Mouse (Mus musculus) liver, embryonic 14.5 days (tissue): ENCODE data around the gene Tmem269. TPM values are rescaled to one million over a fixed set of nuclear protein-coding genes. Genes with fewer than 3 reads are reported as not detected.

Experiments used
- ATAC-seq: fragments of 200-750 bp; cut with Nextera tagmentation; 2 replicates; pipeline ENCODE4 v1.8.0; 2017; ENCODE audit warnings: moderate number of reproducible peaks, mild to moderate bottlenecking, moderate library complexity; ENCODE audit not compliant: insufficient read depth
- DNase-seq, 3 experiments: peaks; one replicate each; pipeline ENCODE4 v3.0.0-alpha.2; 2012 to 2013; ENCODE audit warnings: low read depth in 3 of 3, low spot score in 3 of 3
- H3K27ac ChIP-seq: fragments of 300-500 bp; sonication (generic); 2 replicates; pipeline ENCODE4 v1.5.1; 2014; ENCODE audit warnings: moderate library complexity, mild to moderate bottlenecking, control low read depth, inconsistent platforms
- H3K27me3 ChIP-seq: fragments of 300-500 bp; sonication (generic); 2 replicates; pipeline ENCODE4 v1.6.1; 2014; ENCODE audit warnings: mild to moderate bottlenecking, low read length, moderate library complexity; ENCODE audit not compliant: control insufficient read depth, insufficient read depth
- H3K36me3 ChIP-seq: fragments of 300-500 bp; sonication (generic); replicated peaks from 2 replicates; pipeline ENCODE4 v1.6.1; 2014; ENCODE audit warnings: low read depth; ENCODE audit not compliant: control insufficient read depth, insufficient read depth
- H3K4me1 ChIP-seq, 2 experiments: fragments of 200-500 bp in 1 of 2; fragments of 300-500 bp in 1 of 2; sonication (generic) in 1 of 2; replicated peaks; 2 replicates each; pipeline ENCODE4 v1.6.1; 2012 to 2014; ENCODE audit warnings: antibody characterized with exemption in 1 of 2, inconsistent platforms in 1 of 2, low read length in 1 of 2; ENCODE audit not compliant: control insufficient read depth in 2 of 2, insufficient read depth in 2 of 2
- H3K4me2 ChIP-seq: fragments of 300-500 bp; sonication (generic); 2 replicates; pipeline ENCODE4 v1.6.1; 2014; ENCODE audit warnings: low read depth, mild to moderate bottlenecking, control low read depth, moderate library complexity
- H3K4me3 ChIP-seq, 2 experiments: fragments of 200-500 bp in 1 of 2; fragments of 300-500 bp in 1 of 2; sonication (generic) in 1 of 2; 2 replicates each; pipeline ENCODE4 v1.5.1; 2012 to 2014; ENCODE audit warnings: low read depth in 2 of 2, low read length in 2 of 2, mild to moderate bottlenecking in 2 of 2, control low read depth in 1 of 2, inconsistent platforms in 1 of 2, moderate library complexity in 1 of 2; ENCODE audit not compliant: insufficient read depth in 1 of 2
- H3K9ac ChIP-seq: fragments of 300-500 bp; sonication (generic); replicated peaks from 2 replicates; pipeline ENCODE4 v1.6.1; 2014; ENCODE audit warnings: mild to moderate bottlenecking, control low read depth, moderate library complexity
- H3K9me3 ChIP-seq: fragments of 300-500 bp; sonication (generic); 2 replicates; pipeline ENCODE4 v1.6.1; 2016; ENCODE audit warnings: low read length, mixed read lengths; ENCODE audit not compliant: control insufficient read depth
- CTCF ChIP-seq: IDR thresholded peaks from 2 replicates; pipeline ENCODE4 v1.5.1; 2016; ENCODE audit warnings: antibody characterized with exemption, low read depth, control low read depth
- EP300 ChIP-seq: IDR thresholded peaks from 2 replicates; pipeline ENCODE4 v1.6.1; 2016; ENCODE audit warnings: antibody characterized with exemption, low read depth
- WGBS: fragments of 180-500 bp; shearing (Covaris S2); extraction: QIAGEN DNeasy Blood & Tissue Kit; methylation state at CpG from one replicate; pipeline ENCODE4 v1.1.7; 2014; ENCODE audit not compliant: insufficient replicate concordance; 5-methylcytosine and 5-hydroxymethylcytosine counted together
- polyA plus RNA-seq, 2 experiments: library from polyadenylated mRNA; depleted of rRNA in 1 of 2; stranded (reverse) in 1 of 2; unstranded in 1 of 2; fragments of >200 nt; fragmentation: Nextera tagmentation in 1 of 2; extraction: Ambion mirVana in 1 of 2; gene quantifications; 2 replicates each; pipeline versions ENCODE4 v1.2.1 to v1.2.3; 2012 to 2014

The Tmem269 gene
- polyA plus RNA-seq, 2 experiments = not detected

DNA sequence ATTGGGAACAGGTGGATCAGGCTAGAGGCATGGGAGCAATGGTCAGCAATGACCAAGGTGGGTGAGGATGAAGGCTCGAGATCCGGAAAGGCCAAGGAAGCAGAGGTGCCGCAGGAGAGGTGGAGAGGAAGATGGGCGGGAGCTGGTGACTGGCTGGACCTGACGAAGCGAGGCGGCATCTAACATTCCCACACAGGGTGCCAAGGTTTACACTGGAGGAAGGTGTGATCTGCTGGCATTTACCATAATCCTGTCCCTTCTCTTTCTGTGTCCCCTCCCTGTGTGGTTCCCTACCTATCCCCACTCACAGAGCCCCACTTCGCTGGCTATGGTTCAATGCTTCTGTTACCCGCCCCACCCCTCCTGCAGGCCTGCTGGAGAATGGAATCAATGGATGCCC, 27.9 kb upstream of the Tmem269 start:
- Histone ChIP-seq H3K27ac (no peak overlapping the region), H3K9ac (no peak overlapping the region), H3K4me3 (no peak overlapping the region), H3K36me3 (no peaks in the 10 kb centered on the region; the same call in 1 of the 2 replicates), H3K9me3 (no peaks in the 10 kb centered on the region), H3K4me1 (no peaks in the 10 kb centered on the region), H3K4me2 (no peak overlapping the region), H3K27me3 (no peaks in the 10 kb centered on the region)
- WGBS = 76% methylated on average over 9 of the region's 9 CpGs
- no peak for DNase-seq
- no peak for ATAC-seq
- TF ChIP-seq CTCF (no peak), EP300 (no peak)

DNA sequence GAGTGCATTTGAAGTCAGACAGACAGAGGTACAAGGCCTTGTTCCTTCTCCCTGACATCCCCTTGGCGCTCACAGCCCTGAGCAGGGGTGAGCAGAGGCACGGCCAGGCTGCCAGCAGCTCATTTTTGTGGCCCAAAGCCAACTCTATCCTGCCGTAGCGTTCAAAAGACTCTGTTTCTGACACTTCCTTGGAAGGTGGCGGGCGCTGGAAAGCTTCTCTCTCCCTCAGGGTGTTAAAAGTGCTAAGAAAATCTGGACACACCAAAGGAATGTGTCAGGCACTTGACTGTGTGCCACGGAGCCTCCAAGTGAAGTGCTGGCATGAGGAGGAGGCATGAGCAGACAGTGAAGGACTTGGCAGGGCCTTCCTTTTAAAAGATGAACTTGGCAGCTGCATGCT, 27.5 kb upstream of the Tmem269 start:
- Histone ChIP-seq H3K4me2 (no peak overlapping the region), H3K9ac (no peak overlapping the region), H3K27ac (no peak overlapping the region), H3K36me3 (no peaks in the 10 kb centered on the region; the same call in 1 of the 2 replicates), H3K4me3 (no peak overlapping the region), H3K9me3 (no peaks in the 10 kb centered on the region), H3K27me3 (no peaks in the 10 kb centered on the region), H3K4me1 (no peaks in the 10 kb centered on the region)
- no peak for TF ChIP-seq CTCF
- no peak for TF ChIP-seq EP300
- DNase-seq (no peak), ATAC-seq (no peak)
- WGBS = 75% methylated on average over 7 of the region's 7 CpGs

DNA sequence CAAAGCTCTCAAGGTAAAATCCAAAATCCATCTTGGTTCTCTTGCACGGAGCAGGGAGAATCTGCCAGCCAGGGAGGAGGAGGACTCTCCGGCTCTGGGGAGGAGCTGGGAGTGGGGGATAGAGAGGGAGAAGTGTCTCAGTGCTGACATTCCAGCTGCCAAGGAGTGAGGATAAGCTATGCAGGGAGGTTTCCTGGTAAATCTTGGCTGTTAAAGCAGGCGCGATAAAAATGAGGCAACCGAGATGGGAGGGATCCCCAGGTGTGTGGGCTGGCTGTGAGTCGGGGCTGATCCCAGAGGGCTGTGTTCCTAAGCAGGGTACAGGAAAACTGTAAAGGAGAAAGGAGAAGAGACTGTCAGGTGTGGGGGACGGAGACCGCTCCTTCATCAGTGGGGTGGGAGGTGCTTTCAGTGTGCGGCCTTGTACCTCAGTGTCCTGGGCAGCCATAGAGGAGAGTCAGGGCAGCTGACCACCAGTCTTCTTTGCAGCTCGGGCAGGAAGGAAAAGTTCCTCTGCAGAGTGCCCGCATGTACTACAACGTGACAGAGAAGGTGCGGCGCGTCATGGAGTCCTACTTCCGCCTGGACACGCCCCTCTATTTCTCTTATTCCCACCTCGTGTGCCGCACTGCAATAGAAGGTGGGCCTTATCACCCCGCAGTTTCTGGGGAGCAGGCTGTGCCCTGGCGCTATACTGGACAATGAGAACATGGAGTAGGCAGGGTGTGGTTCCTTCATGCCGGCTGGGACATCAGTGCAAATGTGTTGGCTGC, 26.6 kb upstream of the Tmem269 start:
- no peaks in the 10 kb centered on the region for H3K27me3 ChIP-seq
- no peak overlapping the region for H3K4me2 ChIP-seq
- no peaks in the 10 kb centered on the region; the same call in 1 of the 2 replicates for H3K36me3 ChIP-seq
- H3K27ac ChIP-seq = no peak overlapping the region
- no peaks in the 10 kb centered on the region for H3K4me1 ChIP-seq
- ATAC-seq (no peak), DNase-seq (no peak)
- no peak overlapping the region for H3K9ac ChIP-seq
- 73% methylated on average over 22 of the region's 22 CpGs for WGBS
- no peak overlapping the region for H3K4me3 ChIP-seq
- TF ChIP-seq EP300 = no peak
- no peak for TF ChIP-seq CTCF
- no peaks in the 10 kb centered on the region for H3K9me3 ChIP-seq

DNA sequence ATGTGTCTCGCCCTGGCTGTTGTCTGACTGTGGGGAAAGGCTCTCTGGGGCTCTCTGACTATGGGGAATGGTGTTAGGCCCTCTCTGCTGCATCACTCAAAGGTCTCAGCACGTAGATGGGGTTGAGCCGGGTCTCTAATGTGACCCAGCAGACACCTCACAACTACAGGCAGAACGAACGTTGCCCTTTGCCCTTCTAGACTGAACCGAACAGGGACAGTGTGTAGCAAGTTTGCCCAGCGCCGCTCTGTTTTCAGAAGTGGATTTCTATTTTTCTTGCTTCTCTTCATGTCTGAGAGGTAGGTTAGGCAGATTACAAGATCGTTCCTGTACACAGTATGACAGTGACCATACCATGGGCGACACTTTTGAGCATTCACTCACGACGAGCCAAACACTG, 24.6 kb upstream of the Tmem269 start:
- H3K9me3 ChIP-seq = no peaks in the 10 kb centered on the region
- no peaks in the 10 kb centered on the region; the same call in 1 of the 2 replicates for H3K36me3 ChIP-seq
- WGBS = 70% methylated on average over 12 of the region's 12 CpGs
- no peak overlapping the region for H3K4me3 ChIP-seq
- no peak overlapping the region for H3K4me2 ChIP-seq
- H3K9ac ChIP-seq = no peak overlapping the region
- no peak for ATAC-seq
- peaks cover 3 to 7% of the 10 kb centered on the region in 2 experiments; a peak in 3 of 4 replicates for H3K4me1 ChIP-seq
- no peak overlapping the region for H3K27ac ChIP-seq
- TF ChIP-seq CTCF (no peak), EP300 (no peak)
- DNase-seq = no peak
- H3K27me3 ChIP-seq = no peaks in the 10 kb centered on the region

DNA sequence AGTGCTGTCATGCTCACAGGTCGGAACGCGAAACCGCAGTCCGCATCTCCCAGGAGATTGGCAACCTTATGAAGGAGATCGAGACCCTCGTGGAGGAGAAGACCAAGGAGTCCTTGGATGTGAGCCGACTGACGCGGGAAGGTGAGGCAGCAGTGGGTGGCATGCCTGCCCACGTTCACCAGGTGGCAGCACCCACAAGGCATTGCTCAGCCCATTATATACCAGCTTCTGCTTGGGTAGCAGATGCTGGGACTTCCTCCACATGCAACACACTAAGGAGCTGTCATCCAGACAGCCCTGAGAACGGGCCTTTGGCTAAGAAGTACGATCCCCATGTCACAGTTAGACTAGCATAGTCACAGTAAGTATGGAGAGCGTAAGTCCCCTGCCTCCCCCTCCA, 23.6 kb upstream of the Tmem269 start:
- 70% methylated on average over 14 of the region's 14 CpGs for WGBS
- Histone ChIP-seq H3K4me3 (no peak overlapping the region), H3K27ac (no peak overlapping the region), H3K4me2 (no peak overlapping the region), H3K36me3 (no peaks in the 10 kb centered on the region; the same call in 1 of the 2 replicates), H3K27me3 (no peaks in the 10 kb centered on the region), H3K9me3 (no peaks in the 10 kb centered on the region), H3K9ac (no peak overlapping the region), H3K4me1 (peaks cover 3 to 7% of the 10 kb centered on the region in 2 experiments; a peak in 3 of 4 replicates)
- TF ChIP-seq CTCF = peak; percentile 70
- no peak for TF ChIP-seq EP300
- no peak for DNase-seq
- ATAC-seq = no peak
